Mouse (Mus musculus) neural tube, embryonic 14.5 days (tissue): ENCODE results near the gene Gm7534. TPM values are rescaled to one million over a fixed set of nuclear protein-coding genes. Genes with fewer than 3 reads are reported as not detected.

Source experiments
- ATAC-seq: fragments of 200-750 bp; cut with Nextera tagmentation; 2 replicates; pipeline ENCODE4 v1.8.0; 2017; ENCODE audit warnings: low read depth, mild to moderate bottlenecking, moderate TSS enrichment, moderate library complexity
- H3K27ac ChIP-seq: fragments of 300-500 bp; sonication (generic); 2 replicates; pipeline ENCODE4 v1.5.1; 2014; ENCODE audit warnings: low read depth, mild to moderate bottlenecking, control low read depth, low read length, moderate library complexity, mixed read lengths
- H3K27me3 ChIP-seq: fragments of 300-500 bp; sonication (generic); 2 replicates; pipeline ENCODE4 v1.6.1; 2014; ENCODE audit warnings: low read length; ENCODE audit not compliant: control insufficient read depth, insufficient read depth
- H3K36me3 ChIP-seq: fragments of 300-500 bp; sonication (generic); 2 replicates; pipeline ENCODE4 v1.6.1; 2014; ENCODE audit warnings: low read length, mixed read lengths; ENCODE audit not compliant: control insufficient read depth, insufficient read depth
- H3K4me1 ChIP-seq: fragments of 300-500 bp; sonication (generic); 2 replicates; pipeline ENCODE4 v1.6.1; 2014; ENCODE audit warnings: low read length; ENCODE audit not compliant: control insufficient read depth, insufficient read depth
- H3K4me2 ChIP-seq: fragments of 300-500 bp; sonication (generic); 2 replicates; pipeline ENCODE4 v1.6.1; 2014; ENCODE audit warnings: mild to moderate bottlenecking, low read depth, low read length, control low read depth
- H3K4me3 ChIP-seq: fragments of 300-500 bp; sonication (generic); 2 replicates; pipeline ENCODE4 v1.5.1; 2014; ENCODE audit warnings: low read depth, low read length, control low read depth, mixed read lengths
- H3K9ac ChIP-seq: fragments of 300-500 bp; sonication (generic); replicated peaks from 2 replicates; pipeline ENCODE4 v1.6.1; 2014; ENCODE audit warnings: low read depth, mild to moderate bottlenecking, control low read depth, low read length, mixed read lengths
- H3K9me3 ChIP-seq: fragments of 300-500 bp; sonication (generic); 2 replicates; pipeline ENCODE4 v1.6.1; 2016; ENCODE audit warnings: low read length; ENCODE audit not compliant: control insufficient read depth
- WGBS: fragments of 180-500 bp; shearing (Covaris S2); extraction: QIAGEN DNeasy Blood & Tissue Kit; methylation state at CpG from one replicate; pipeline ENCODE4 v1.1.7; 2014; 5-methylcytosine and 5-hydroxymethylcytosine counted together
- polyA plus RNA-seq: library from polyadenylated mRNA; unstranded; fragments of >200 nt; fragmentation: Nextera tagmentation; extraction: Ambion mirVana; gene quantifications from 2 replicates; pipeline ENCODE4 v1.2.1, GENCODE M21; 2014

Gm7534 gene
- polyA plus RNA-seq, 1 experiment from 2014 or later = not detected

GRCm38 (mm10) chr4:134245148-134245843, 42.5 kb upstream of the Gm7534 start, which contains the start of gene Zfp593:
Gene Zfp593 (minus strand): TSS chr4:134245592.
- no peaks in the 10 kb centered on the region for H3K9me3 ChIP-seq
- H3K9ac ChIP-seq = peak within 1 kb of the TSS; percentile 75
- H3K4me2 ChIP-seq = peak within 1 kb of the TSS; percentile 97
- H3K36me3 ChIP-seq = no peaks in the 10 kb centered on the region
- peaks cover 3% of the 10 kb centered on the region; the same call in 1 of the 2 replicates for H3K27me3 ChIP-seq
- H3K4me3 ChIP-seq = peak within 1 kb of the TSS; percentile 78
- WGBS = under 1% methylated on average over 60 of the region's 60 CpGs
- H3K4me1 ChIP-seq = peaks cover 10% of the 10 kb centered on the region
- ATAC-seq = peak; percentile 80
- H3K27ac ChIP-seq = no peak within 1 kb of the TSS

GRCm38 (mm10) chr4:134243516-134244250, 40.9 kb upstream of the Gm7534 start, which contains the start of gene E130218I03Rik:
Gene E130218I03Rik (plus strand): TSS chr4:134243662.
- H3K4me2 ChIP-seq = peak within 1 kb of the TSS; percentile 97; the same call in 1 of the 2 replicates
- peak within 1 kb of the TSS; percentile 78; the same call in 1 of the 2 replicates for H3K4me3 ChIP-seq
- H3K27ac ChIP-seq = no peak within 1 kb of the TSS
- peaks cover 10% of the 10 kb centered on the region for H3K4me1 ChIP-seq
- WGBS = 95% methylated on average over 17 of the region's 17 CpGs
- H3K9me3 ChIP-seq = no peaks in the 10 kb centered on the region
- H3K9ac ChIP-seq = no peak within 1 kb of the TSS
- H3K27me3 ChIP-seq = no peaks in the 10 kb centered on the region
- no peaks in the 10 kb centered on the region for H3K36me3 ChIP-seq
- ATAC-seq = no peak

- Histone ChIP-seq H3K27ac (no peak overlapping the region), H3K4me1 (0 out of 2 replicates have a peak, but pooled peaks cover 4% of the 10 kb centered on the region), H3K9me3 (no peaks in the 10 kb centered on the region), H3K4me2 (no peak overlapping the region), H3K36me3 (no peaks in the 10 kb centered on the region), H3K4me3 (no peak overlapping the region), H3K27me3 (peaks cover 5% of the 10 kb centered on the region; the same call in 1 of the 2 replicates), H3K9ac (no peak overlapping the region)
- no peak for ATAC-seq
- 14% methylated on average over 10 of the region's 10 CpGs for WGBS
Observed at GRCm38 (mm10) chr4:134238686-134239085, 35.9 kb upstream of the Gm7534 start.

GRCm38 (mm10) chr4:134238279-134238651, 35.5 kb upstream of the Gm7534 start, which contains the start of gene Cnksr1:
Gene Cnksr1 (minus strand): TSS chr4:134238399.
- Histone ChIP-seq H3K4me2 (no peak within 1 kb of the TSS), H3K9me3 (no peaks in the 10 kb centered on the region), H3K27me3 (peaks cover 5% of the 10 kb centered on the region; the same call in 1 of the 2 replicates), H3K36me3 (no peaks in the 10 kb centered on the region), H3K4me1 (0 out of 2 replicates have a peak, but pooled peaks cover 4% of the 10 kb centered on the region), H3K27ac (no peak within 1 kb of the TSS), H3K4me3 (no peak within 1 kb of the TSS), H3K9ac (no peak within 1 kb of the TSS)
- no peak for ATAC-seq
- WGBS = 3% methylated on average over 18 of the region's 18 CpGs

- H3K36me3 ChIP-seq = no peaks in the 10 kb centered on the region
- no peak for ATAC-seq
- no peak overlapping the region for H3K4me2 ChIP-seq
- no peak overlapping the region for H3K9ac ChIP-seq
- H3K4me1 ChIP-seq = 0 out of 2 replicates have a peak, but pooled peaks cover 4% of the 10 kb centered on the region
- peaks cover 5% of the 10 kb centered on the region; the same call in 1 of the 2 replicates for H3K27me3 ChIP-seq
- no peak overlapping the region for H3K4me3 ChIP-seq
- H3K9me3 ChIP-seq = no peaks in the 10 kb centered on the region
- WGBS = 34% methylated on average over 19 of the region's 19 CpGs
- H3K27ac ChIP-seq = no peak overlapping the region
Observed at GRCm38 (mm10) chr4:134237582-134238278, 34.9 kb upstream of the Gm7534 start.

GRCm38 (mm10) chr4:134234876-134235275, 32.1 kb upstream of the Gm7534 start:
- Histone ChIP-seq H3K27ac (no peak overlapping the region), H3K9ac (no peak overlapping the region), H3K4me3 (no peak overlapping the region), H3K36me3 (no peaks in the 10 kb centered on the region), H3K4me1 (0 out of 2 replicates have a peak, but pooled peaks cover 4% of the 10 kb centered on the region), H3K27me3 (peaks cover 5% of the 10 kb centered on the region; the same call in 1 of the 2 replicates), H3K4me2 (no peak overlapping the region), H3K9me3 (no peaks in the 10 kb centered on the region)
- ATAC-seq = no peak
- 83% methylated on average over 5 of the region's 5 CpGs for WGBS

GRCm38 (mm10) chr4:134230431-134230830, 27.6 kb upstream of the Gm7534 start:
- H3K4me3 ChIP-seq = no peak overlapping the region
- 38% methylated on average over 8 of the region's 8 CpGs for WGBS
- no peak overlapping the region for H3K4me2 ChIP-seq
- H3K36me3 ChIP-seq = no peaks in the 10 kb centered on the region
- no peaks in the 10 kb centered on the region for H3K9me3 ChIP-seq
- H3K9ac ChIP-seq = no peak overlapping the region
- H3K4me1 ChIP-seq = no peaks in the 10 kb centered on the region
- H3K27me3 ChIP-seq = no peaks in the 10 kb centered on the region
- no peak for ATAC-seq
- no peak overlapping the region for H3K27ac ChIP-seq

- Histone ChIP-seq H3K27ac (no peak within 1 kb of the TSS), H3K4me1 (no peaks in the 10 kb centered on the region), H3K36me3 (no peaks in the 10 kb centered on the region), H3K4me2 (no peak within 1 kb of the TSS), H3K9me3 (no peaks in the 10 kb centered on the region), H3K27me3 (no peaks in the 10 kb centered on the region), H3K9ac (no peak within 1 kb of the TSS), H3K4me3 (no peak within 1 kb of the TSS)
- no peak for ATAC-seq
- 76% methylated on average over 8 of the region's 8 CpGs for WGBS
Observed at GRCm38 (mm10) chr4:134227194-134227593, 24.4 kb upstream of the Gm7534 start, which contains the start of gene Catsper4. Gene Catsper4 (minus strand): TSS chr4:134227383.
